Mouse (Mus musculus) spleen, adult 10 weeks (tissue): ENCODE data around the gene Olfr784. TPM values are rescaled to one million over a fixed set of nuclear protein-coding genes. Genes with fewer than 3 reads are reported as not detected.

Experiments used
- polyA plus RNA-seq: library from polyadenylated mRNA; stranded (reverse); fragments of 350-450 nt; fragmentation: Illumina TruSeq; extraction: RNeasy Lipid Tissue Mini Kit (QIAGEN cat#74804); gene quantifications from one replicate; pipeline ENCODE4 v1.2.3, GENCODE M21; 2015; ENCODE audit warnings: low replicate concordance; ENCODE audit not compliant: insufficient read depth

Gene Olfr784
- polyA plus RNA-seq = not detected

GRCm38 (mm10) chr10:129383783-129384182 lies at the start of gene Olfr784:
Gene Olfr784 (plus strand): TSS chr10:129384083.

DNA sequence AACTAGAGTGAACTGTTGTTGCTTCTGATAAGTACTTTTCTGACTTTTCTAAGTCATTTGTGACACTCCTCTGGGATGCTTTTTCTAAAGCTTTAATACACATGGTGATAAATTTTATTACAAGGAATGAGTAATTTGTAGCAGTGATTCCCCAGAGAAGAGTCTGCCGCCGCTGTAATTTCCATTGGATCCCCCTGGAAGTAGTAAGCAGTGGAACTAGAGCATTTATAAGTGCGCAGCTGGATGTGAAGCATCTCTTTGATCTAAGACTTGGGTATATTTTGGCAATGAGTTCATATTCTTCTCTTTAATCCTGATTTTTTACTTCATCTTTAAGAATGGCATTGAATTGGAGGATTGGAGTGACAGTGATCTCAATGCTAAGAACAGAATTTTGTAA lies 35.3 kb upstream of the Olfr784 start, which contains the start of gene Olfr782:
TSS of gene Olfr782 (plus strand) at position 301 of the 400 bp plus-strand sequence.

GRCm38 (mm10) chr10:129405126-129405525 lies 21.2 kb downstream of the Olfr784 start, which contains the start of gene Olfr785:
Gene Olfr785 (plus strand): TSS chr10:129405426.

DNA sequence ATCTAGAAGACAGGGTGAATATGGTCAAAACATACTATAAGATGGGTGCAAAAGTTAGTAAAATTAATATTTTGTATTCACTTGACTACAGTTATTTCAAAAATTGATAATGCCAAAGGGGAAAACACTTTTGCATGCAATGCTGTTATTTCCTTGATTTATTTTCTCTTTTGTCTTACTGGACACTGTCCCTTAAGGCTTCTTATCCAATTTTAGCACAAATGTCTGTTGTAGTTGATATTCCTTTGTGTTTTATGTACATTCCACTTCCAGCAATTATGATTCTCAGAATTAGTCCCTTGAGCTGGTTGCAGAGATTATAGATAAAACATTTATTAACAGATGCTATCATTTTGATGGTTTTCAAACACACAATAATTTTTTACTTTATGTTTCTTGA lies 43.1 kb downstream of the Olfr784 start, which contains the start of gene Olfr786:
TSS of gene Olfr786 (plus strand) at position 301 of the 400 bp plus-strand sequence.

Other genes starting within 250 kb of the Olfr784 start
- not detected for gene Olfr770, start 245.1 kb upstream of the Olfr784 start, polyA plus RNA-seq
- gene Olfr771, start 219.3 kb upstream of the Olfr784 start, polyA plus RNA-seq = not detected
- not detected for gene Olfr772, start 206.2 kb upstream of the Olfr784 start, polyA plus RNA-seq
- not detected for gene Olfr773, start 196.7 kb upstream of the Olfr784 start, polyA plus RNA-seq
- gene Olfr774, start 147.9 kb upstream of the Olfr784 start, polyA plus RNA-seq = not detected
- not detected for gene Olfr775, start 135.7 kb upstream of the Olfr784 start, polyA plus RNA-seq
- not detected for gene Olfr776, start 125.0 kb upstream of the Olfr784 start, polyA plus RNA-seq
- not detected for gene Olfr777, start 112.6 kb upstream of the Olfr784 start, polyA plus RNA-seq
- not detected for gene Olfr780, start 66.0 kb upstream of the Olfr784 start, polyA plus RNA-seq
- not detected for gene Olfr781, start 55.2 kb upstream of the Olfr784 start, polyA plus RNA-seq
- gene Olfr782, start 35.2 kb upstream of the Olfr784 start, polyA plus RNA-seq = not detected
- gene Olfr785, start 21.3 kb downstream of the Olfr784 start, polyA plus RNA-seq = not detected
- gene Olfr786, start 43.2 kb downstream of the Olfr784 start, polyA plus RNA-seq = not detected
- gene Olfr787, start 77.8 kb downstream of the Olfr784 start, polyA plus RNA-seq = not detected
- not detected for gene Olfr788, start 86.9 kb downstream of the Olfr784 start, polyA plus RNA-seq
- gene Olfr789, start 100.7 kb downstream of the Olfr784 start, polyA plus RNA-seq = not detected
- not detected for gene Olfr790, start 114.4 kb downstream of the Olfr784 start, polyA plus RNA-seq
- not detected for gene Olfr791, start 137.7 kb downstream of the Olfr784 start, polyA plus RNA-seq
- not detected for gene Olfr792, start 155.1 kb downstream of the Olfr784 start, polyA plus RNA-seq
- not detected for gene Olfr794, start 183.6 kb downstream of the Olfr784 start, polyA plus RNA-seq
- gene Olfr796, start 228.5 kb downstream of the Olfr784 start, polyA plus RNA-seq = not detected
- gene Olfr798, start 243.9 kb downstream of the Olfr784 start, polyA plus RNA-seq = not detected